Mouse (Mus musculus) embryonic facial prominence, embryonic 14.5 days (tissue): Measurements from ENCODE around the gene Ttc41. TPM values are rescaled to one million over a fixed set of nuclear protein-coding genes. Genes with fewer than 3 reads are reported as not detected.
"Not testable (repeated sequence)": the region's sequence is repeated elsewhere in the genome, so short reads cannot be mapped to it uniquely, and the experiment has no call there.

Experiments
- ATAC-seq: fragments of 200-750 bp; cut with Nextera tagmentation; 2 replicates; pipeline ENCODE4 v1.8.0; 2017; ENCODE audit warnings: low read depth, moderate number of reproducible peaks, moderate TSS enrichment
- DNase-seq: peaks from one replicate; pipeline ENCODE4 v3.0.0-alpha.2; 2015; ENCODE audit warnings: low spot score
- H3K27ac ChIP-seq: fragments of 300-500 bp; sonication (generic); replicated peaks from 2 replicates; pipeline ENCODE4 v1.5.1; 2014; ENCODE audit warnings: low read depth, mild to moderate bottlenecking, low read length, moderate library complexity
- H3K27me3 ChIP-seq: fragments of 300-500 bp; sonication (generic); replicated peaks from 2 replicates; pipeline ENCODE4 v1.6.1; 2014; ENCODE audit warnings: low read length; ENCODE audit not compliant: control insufficient read depth, insufficient read depth
- H3K36me3 ChIP-seq: fragments of 300-500 bp; sonication (generic); 2 replicates; pipeline ENCODE4 v1.6.1; 2014; ENCODE audit warnings: low read length, mixed read lengths; ENCODE audit not compliant: control insufficient read depth, insufficient read depth
- H3K4me1 ChIP-seq: fragments of 300-500 bp; sonication (generic); 2 replicates; pipeline ENCODE4 v1.6.1; 2014; ENCODE audit warnings: antibody characterized with exemption, low read length; ENCODE audit not compliant: control insufficient read depth, insufficient read depth
- H3K4me2 ChIP-seq: fragments of 300-500 bp; sonication (generic); 2 replicates; pipeline ENCODE4 v1.6.1; 2014; ENCODE audit warnings: low read depth, mild to moderate bottlenecking, low read length, moderate library complexity, mixed read lengths
- H3K4me3 ChIP-seq: fragments of 300-500 bp; sonication (generic); 2 replicates; pipeline ENCODE4 v1.5.1; 2014; ENCODE audit warnings: low read depth, mild to moderate bottlenecking, low read length
- H3K9ac ChIP-seq: fragments of 300-500 bp; sonication (generic); 2 replicates; pipeline ENCODE4 v1.6.1; 2014; ENCODE audit warnings: low read depth, mild to moderate bottlenecking, low read length, moderate library complexity, mixed read lengths
- H3K9me3 ChIP-seq: fragments of 300-500 bp; sonication (generic); 2 replicates; pipeline ENCODE4 v1.6.1; 2016; ENCODE audit warnings: low read length; ENCODE audit not compliant: control insufficient read depth
- WGBS: fragments of 180-500 bp; shearing (Covaris S2); extraction: QIAGEN DNeasy Blood & Tissue Kit; methylation state at CpG from one replicate; pipeline ENCODE4 v1.1.7; 2014; 5-methylcytosine and 5-hydroxymethylcytosine counted together
- polyA plus RNA-seq: library from polyadenylated mRNA; unstranded; fragments of >200 nt; fragmentation: Nextera tagmentation; extraction: Ambion mirVana; gene quantifications from 2 replicates; pipeline ENCODE4 v1.2.1, GENCODE M21; 2014

Gene Ttc41
- polyA plus RNA-seq = 1.1 and 1.6 TPM in 2 replicates

- Histone ChIP-seq H3K4me3 (peak within 1 kb of the TSS; percentile 90), H3K4me2 (peak within 1 kb of the TSS; percentile 94), H3K4me1 (peaks cover 31% of the 10 kb centered on the region), H3K27ac (peak within 1 kb of the TSS; percentile 97), H3K36me3 (peaks cover 38% of the 10 kb centered on the region), H3K9ac (peak within 1 kb of the TSS; percentile 97), H3K27me3 (no peaks in the 10 kb centered on the region), H3K9me3 (no peaks in the 10 kb centered on the region)
- DNase-seq (peak; percentile 100), ATAC-seq (peak; percentile 98)
- under 1% methylated on average over 40 of the region's 51 CpGs for WGBS
Measured at GRCm38 (mm10) chr10:86705318-86705921, at the start of gene Ttc41, which contains the start of gene Hsp90b1. TSS of gene Ttc41 (plus strand) at chr10:86705811. TSS of gene Hsp90b1 (minus strand) at chr10:86705509.

- not testable (repeated sequence) for H3K9ac ChIP-seq, DNase-seq, H3K9me3 ChIP-seq, H3K4me1 ChIP-seq, ATAC-seq, H3K27ac ChIP-seq, H3K36me3 ChIP-seq, H3K4me3 ChIP-seq, H3K27me3 ChIP-seq, H3K4me2 ChIP-seq
- WGBS = 76% methylated on average over 4 of the region's 4 CpGs
Measured at GRCm38 (mm10) chr10:86670550-86670949, 35.1 kb upstream of the Ttc41 start.

GRCm38 (mm10) chr10:86684797-86685178, 20.8 kb upstream of the Ttc41 start:
- DNase-seq, H3K27ac ChIP-seq, H3K9me3 ChIP-seq, H3K9ac ChIP-seq, H3K36me3 ChIP-seq, H3K4me1 ChIP-seq, H3K27me3 ChIP-seq: not testable (repeated sequence)
- WGBS = 39% methylated on average over 2 of the region's 2 CpGs
- H3K4me2 ChIP-seq = peak overlapping the region; percentile 57
- peak; percentile 12; the same call in 1 of the 2 replicates for ATAC-seq
- H3K4me3 ChIP-seq = peak overlapping the region; percentile 67

GRCm38 (mm10) chr10:86685179-86686016, 20.2 kb upstream of the Ttc41 start:
- not testable (repeated sequence) for H3K36me3 ChIP-seq, H3K9me3 ChIP-seq, H3K4me1 ChIP-seq, H3K27me3 ChIP-seq
- peak overlapping the region; percentile 67 for H3K4me3 ChIP-seq
- peak overlapping the region; percentile 57 for H3K4me2 ChIP-seq
- H3K9ac ChIP-seq = peak overlapping the region; percentile 80
- WGBS = 1% methylated on average over 30 of the region's 53 CpGs
- DNase-seq = peak; percentile 76
- peak; percentile 93 for ATAC-seq
- H3K27ac ChIP-seq = peak overlapping the region; percentile 67

- peaks cover 14% of the 10 kb centered on the region for H3K36me3 ChIP-seq
- H3K4me3 ChIP-seq = peak overlapping the region; percentile 67
- H3K27ac ChIP-seq, H3K27me3 ChIP-seq, DNase-seq, H3K9me3 ChIP-seq, H3K4me1 ChIP-seq, ATAC-seq: not testable (repeated sequence)
- WGBS = 19% methylated on average over 9 of the region's 9 CpGs
- peak overlapping the region; percentile 80 for H3K9ac ChIP-seq
- H3K4me2 ChIP-seq = peak overlapping the region; percentile 57
Measured at GRCm38 (mm10) chr10:86686017-86686360, 19.6 kb upstream of the Ttc41 start.

GRCm38 (mm10) chr10:86700251-86700650, 5.4 kb upstream of the Ttc41 start:
- DNase-seq (no peak), ATAC-seq (no peak)
- H3K27ac ChIP-seq = no peak overlapping the region
- peaks cover 81% of the 10 kb centered on the region for H3K36me3 ChIP-seq
- 75% methylated on average over 3 of the region's 3 CpGs for WGBS
- peak overlapping the region; percentile 19; the same call in 1 of the 2 replicates for H3K9ac ChIP-seq
- H3K4me1 ChIP-seq = peaks cover 34% of the 10 kb centered on the region
- no peak overlapping the region for H3K4me3 ChIP-seq
- H3K27me3 ChIP-seq = no peaks in the 10 kb centered on the region
- peak overlapping the region; percentile 29 for H3K4me2 ChIP-seq
- H3K9me3 ChIP-seq = no peaks in the 10 kb centered on the region

- Histone ChIP-seq H3K9ac (peak overlapping the region; percentile 35), H3K4me3 (no peak overlapping the region), H3K4me1 (peaks cover 34% of the 10 kb centered on the region), H3K36me3 (peaks cover 74% of the 10 kb centered on the region), H3K9me3 (no peaks in the 10 kb centered on the region), H3K27ac (no peak overlapping the region), H3K27me3 (no peaks in the 10 kb centered on the region), H3K4me2 (peak overlapping the region; percentile 29; the same call in 1 of the 2 replicates)
- DNase-seq = no peak
- ATAC-seq = no peak
- 66% methylated on average over 3 of the region's 3 CpGs for WGBS
Measured at GRCm38 (mm10) chr10:86700973-86701372, 4.6 kb upstream of the Ttc41 start.

- peaks cover 67% of the 10 kb centered on the region for H3K36me3 ChIP-seq
- no peak for DNase-seq
Measured at GRCm38 (mm10) chr10:86702312-86702920, 3.2 kb upstream of the Ttc41 start.

More at GRCm38 (mm10) chr10:86702312-86702920, 3.2 kb upstream of the Ttc41 start:
- Histone ChIP-seq H3K27me3 (no peaks in the 10 kb centered on the region), H3K9ac (no peak overlapping the region), H3K4me2 (peak overlapping the region; percentile 94; the same call in 1 of the 2 replicates), H3K4me3 (peak overlapping the region; percentile 90; the same call in 1 of the 2 replicates), H3K27ac (no peak overlapping the region), H3K4me1 (peaks cover 37% of the 10 kb centered on the region), H3K9me3 (no peaks in the 10 kb centered on the region)
- 46% methylated on average over 4 of the region's 4 CpGs for WGBS
- no peak for ATAC-seq
